Mouse (Mus musculus) G1E (cell line): ENCODE data around the gene Rasa3.

Experiments
- CTCF ChIP-seq: IDR thresholded peaks from 2 replicates; pipeline ENCODE4 v1.5.1; 2012; ENCODE audit warnings: low read depth, low read length, inconsistent platforms, mixed read lengths
- GATA1 ChIP-seq: IDR thresholded peaks from 2 replicates; pipeline ENCODE4 v1.6.1; 2012; ENCODE audit warnings: borderline replicate concordance, low read length, inconsistent platforms, mixed read lengths
- POLR2AphosphoS5 ChIP-seq: IDR thresholded peaks from 2 replicates; pipeline ENCODE4 v1.6.1; 2012; ENCODE audit warnings: low read depth, low read length, inconsistent platforms; ENCODE audit not compliant: insufficient replicate concordance
- TAL1 ChIP-seq: conservative IDR thresholded peaks from 2 replicates; pipeline ENCODE4 v1.6.1; 2012; ENCODE audit warnings: low read depth, low read length, inconsistent platforms, mixed read lengths

GRCm38 (mm10) chr8:13657479-13657878, 19.9 kb downstream of the Rasa3 start:
- TF ChIP-seq CTCF (no peak), POLR2AphosphoS5 (no peak), GATA1 (no peak), TAL1 (no peak)
